In the genomic region with DNA sequence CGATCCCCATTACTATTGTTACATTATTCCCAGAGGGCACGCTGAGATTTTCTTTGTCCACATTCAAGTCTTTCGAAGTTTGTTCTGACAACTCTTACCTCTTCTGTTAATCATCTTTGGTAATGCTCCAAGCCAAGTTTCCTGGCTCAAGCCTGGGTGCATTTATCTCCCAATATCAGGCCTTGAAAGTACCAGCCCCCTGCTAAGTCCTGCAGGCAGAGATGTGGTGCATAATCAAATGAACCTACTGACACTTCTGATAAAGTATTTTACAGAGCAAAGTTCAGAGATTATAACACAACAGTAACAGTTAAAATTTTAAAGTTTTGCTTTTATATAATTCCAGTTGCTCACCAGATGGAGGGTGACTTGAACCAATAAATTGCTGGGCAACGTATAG, we compare ENCODE assay signal across 10 mouse cellular contexts. TPM values are rescaled to one million over a fixed set of nuclear protein-coding genes. Genes with fewer than 3 reads are reported as not detected.
DNase-seq lines count a peak whose midpoint lies in the region; ATAC-seq lines count a peak whose summit lies in the region.
"Had no signal": no experiment of that assay in that cellular context is flagged by ENCODE, and none has a peak within 500 bp of the region (broad histone marks: within the 10 kb centered on the region; RNA-seq: fewer than 3 reads in every experiment).

No protein-coding gene starts in this region.

- peak overlapping the region; percentile 78 for H3K4me2 ChIP-seq in lung, embryonic 16.5 days (ENCODE audit: low read depth, low read length)
- peak overlapping the region; percentile 65 for H3K4me2 ChIP-seq in forebrain, embryonic 13.5 days
- peak overlapping the region; percentile 91 for H3K4me2 ChIP-seq in liver, embryonic 11.5 days
- H3K4me2 ChIP-seq in stomach, embryonic 16.5 days (ENCODE audit: low read depth, low read length) = peak overlapping the region; percentile 63

- peak overlapping the region; percentile 51 for H3K9ac ChIP-seq in lung, embryonic 16.5 days (ENCODE audit: low read length)
- H3K9ac ChIP-seq in forebrain, embryonic 13.5 days = no peak overlapping the region
- H3K9ac ChIP-seq in liver, embryonic 11.5 days (ENCODE audit: low read depth, low read length) = no peak overlapping the region
- peak overlapping the region; percentile 23; the same call in 1 of the 2 replicates for H3K9ac ChIP-seq in stomach, embryonic 16.5 days (ENCODE audit: low read length)

- no peaks in the 10 kb centered on the region for H3K36me3 ChIP-seq in lung, embryonic 16.5 days (ENCODE audit: control insufficient read depth, insufficient read depth, low read length)
- no peaks in the 10 kb centered on the region for H3K36me3 ChIP-seq in forebrain, embryonic 13.5 days (ENCODE audit: poor library complexity, severe bottlenecking)
- H3K36me3 ChIP-seq in liver, embryonic 11.5 days (ENCODE audit: control insufficient read depth, insufficient read depth, low read length) = no peaks in the 10 kb centered on the region
- no peaks in the 10 kb centered on the region for H3K36me3 ChIP-seq in stomach, embryonic 16.5 days (ENCODE audit: control insufficient read depth, insufficient read depth, low read length)

- no peaks in the 10 kb centered on the region for H3K9me3 ChIP-seq in lung, embryonic 16.5 days (ENCODE audit: control insufficient read depth, low read length)
- H3K9me3 ChIP-seq in forebrain, embryonic 13.5 days (replicated peaks) = no peaks in the 10 kb centered on the region
- no peaks in the 10 kb centered on the region for H3K9me3 ChIP-seq in liver, embryonic 11.5 days (ENCODE audit: control insufficient read depth, low read length)
- H3K9me3 ChIP-seq in stomach, embryonic 16.5 days (replicated peaks; ENCODE audit: control insufficient read depth, low read length) = no peaks in the 10 kb centered on the region

- H3K4me3 ChIP-seq in lung, embryonic 16.5 days (ENCODE audit: low read length) = peak overlapping the region; percentile 60
- H3K4me3 ChIP-seq in forebrain, embryonic 13.5 days = peak overlapping the region; percentile 49; the same call in 1 of the 2 replicates
- H3K4me3 ChIP-seq in liver, embryonic 11.5 days (ENCODE audit: low read depth, low read length) = peak overlapping the region; percentile 53
- H3K4me3 ChIP-seq in stomach, embryonic 16.5 days (replicated peaks; ENCODE audit: low read length) = peak overlapping the region; percentile 60; the same call in 1 of the 2 replicates

- peaks cover 11% of the 10 kb centered on the region for H3K4me1 ChIP-seq in lung, embryonic 16.5 days (replicated peaks; ENCODE audit: control insufficient read depth, insufficient read depth, low read length)
- H3K4me1 ChIP-seq in forebrain, embryonic 13.5 days = peaks cover 8% of the 10 kb centered on the region
- peaks cover 2% of the 10 kb centered on the region; the same call in 1 of the 2 replicates for H3K4me1 ChIP-seq in liver, embryonic 11.5 days (replicated peaks; ENCODE audit: control insufficient read depth, insufficient read depth, low read length)
- peaks cover 10% of the 10 kb centered on the region for H3K4me1 ChIP-seq in stomach, embryonic 16.5 days (ENCODE audit: control insufficient read depth, insufficient read depth, low read length)

- no peak for ATAC-seq in lung, embryonic 16.5 days (ENCODE audit: low read depth)
- ATAC-seq in forebrain, embryonic 13.5 days = no peak
- ATAC-seq in liver, embryonic 11.5 days (replicated peaks; ENCODE audit: low FRiP score) = no peak
- ATAC-seq in stomach, embryonic 16.5 days (ENCODE audit: insufficient read depth, low FRiP score) = no peak
- no peak for ATAC-seq in cerebellum, adult (ENCODE audit: insufficient number of reproducible peaks, low FRiP score, low TSS enrichment)

- H3K27ac ChIP-seq in lung, embryonic 16.5 days (ENCODE audit: low read length) = no peak overlapping the region
- H3K27ac ChIP-seq in forebrain, embryonic 13.5 days = no peak overlapping the region
- no peak overlapping the region for H3K27ac ChIP-seq in liver, embryonic 11.5 days (ENCODE audit: low read depth, low read length)
- H3K27ac ChIP-seq in stomach, embryonic 16.5 days (ENCODE audit: low read length) = no peak overlapping the region

- 25% methylated on average over 4 of the region's 4 CpGs for WGBS in lung, embryonic 16.5 days
- WGBS in forebrain, embryonic 13.5 days = 28% methylated on average over 4 of the region's 4 CpGs
- WGBS in liver, embryonic 11.5 days = 29% methylated on average over 4 of the region's 4 CpGs
- WGBS in stomach, embryonic 16.5 days = 26% methylated on average over 4 of the region's 4 CpGs

- no peak for DNase-seq in lung, postnatal 25 days (ENCODE audit: low spot score)
- no peak for DNase-seq in liver, embryonic 11.5 days (ENCODE audit: low spot score)
- no peak for DNase-seq in frontal cortex, postnatal 14 days (ENCODE audit: low spot score in 2 of 2)
- DNase-seq in B cell, adult 2 months = no peak
- DNase-seq: adrenal gland, adult 2 months; gastrocnemius, postnatal 36 days had no signal

- no peaks in the 10 kb centered on the region for H3K27me3 ChIP-seq in lung, embryonic 16.5 days (ENCODE audit: control insufficient read depth, insufficient read depth, low read depth, low read length)
- no peaks in the 10 kb centered on the region for H3K27me3 ChIP-seq in forebrain, embryonic 13.5 days
- H3K27me3 ChIP-seq in liver, embryonic 11.5 days (replicated peaks; ENCODE audit: control insufficient read depth, insufficient read depth, low read length) = no peaks in the 10 kb centered on the region
- no peaks in the 10 kb centered on the region for H3K27me3 ChIP-seq in stomach, embryonic 16.5 days (ENCODE audit: control insufficient read depth, insufficient read depth, low read length)

RNA-seq across cellular contexts. Expression of a gene that starts 4.2 kb away (rescaled TPM):
- 3.4 and 4.5 TPM in 2 replicates for polyA plus RNA-seq in lung, embryonic 16.5 days (2015; fragmentation: Nextera tagmentation; extraction: Ambion mirVana)
- polyA plus RNA-seq in forebrain, embryonic 13.5 days (2015; fragmentation: Nextera tagmentation; extraction: Ambion mirVana) = 1.7 and 4.8 TPM in 2 replicates
- polyA plus RNA-seq in liver, embryonic 11.5 days (2014; fragmentation: Nextera tagmentation; extraction: Ambion mirVana) = 1.1 and 1.6 TPM in 2 replicates
- polyA plus RNA-seq in stomach, embryonic 16.5 days (2015; fragmentation: Nextera tagmentation; extraction: Ambion mirVana) = 1.5 and 3.8 TPM in 2 replicates

RNA-seq across cellular contexts. Expression of a gene that starts 4.5 kb away (rescaled TPM):
- 33.0 and 45.8 TPM in 2 replicates for polyA plus RNA-seq in lung, embryonic 16.5 days (2015; fragmentation: Nextera tagmentation; extraction: Ambion mirVana)
- polyA plus RNA-seq in forebrain, embryonic 13.5 days (2015; fragmentation: Nextera tagmentation; extraction: Ambion mirVana) = 23.7 and 32.4 TPM in 2 replicates
- polyA plus RNA-seq in liver, embryonic 11.5 days (2014; fragmentation: Nextera tagmentation; extraction: Ambion mirVana) = 6.2 and 10.1 TPM in 2 replicates
- 7.3 and 11.8 TPM in 2 replicates for polyA plus RNA-seq in stomach, embryonic 16.5 days (2015; fragmentation: Nextera tagmentation; extraction: Ambion mirVana)

RNA-seq across cellular contexts. Expression of a gene that starts 5.8 kb away (rescaled TPM):
- 13.5 and 20.4 TPM in 2 replicates for polyA plus RNA-seq in lung, embryonic 16.5 days (2015; fragmentation: Nextera tagmentation; extraction: Ambion mirVana)
- 23.7 and 35.3 TPM in 2 replicates for polyA plus RNA-seq in forebrain, embryonic 13.5 days (2015; fragmentation: Nextera tagmentation; extraction: Ambion mirVana)
- polyA plus RNA-seq in liver, embryonic 11.5 days (2014; fragmentation: Nextera tagmentation; extraction: Ambion mirVana) = 4.5 and 6.5 TPM in 2 replicates
- 4.6 and 5.6 TPM in 2 replicates for polyA plus RNA-seq in stomach, embryonic 16.5 days (2015; fragmentation: Nextera tagmentation; extraction: Ambion mirVana)

RNA-seq across cellular contexts. Expression of a gene that starts 10.1 kb away (rescaled TPM):
- polyA plus RNA-seq in lung, embryonic 16.5 days (2015; fragmentation: Nextera tagmentation; extraction: Ambion mirVana) = 4.9 and 5.8 TPM in 2 replicates
- 5.9 and 6.9 TPM in 2 replicates for polyA plus RNA-seq in forebrain, embryonic 13.5 days (2015; fragmentation: Nextera tagmentation; extraction: Ambion mirVana)
- polyA plus RNA-seq in liver, embryonic 11.5 days (2014; fragmentation: Nextera tagmentation; extraction: Ambion mirVana) = 4.2 and 5.1 TPM in 2 replicates
- polyA plus RNA-seq in stomach, embryonic 16.5 days (2015; fragmentation: Nextera tagmentation; extraction: Ambion mirVana) = 1.9 and 2.5 TPM in 2 replicates

RNA-seq across cellular contexts. Expression of a gene that starts 13.8 kb away (rescaled TPM):
- polyA plus RNA-seq in lung, embryonic 16.5 days (2015; fragmentation: Nextera tagmentation; extraction: Ambion mirVana) = not detected in 2 replicates
- not detected in 2 replicates for polyA plus RNA-seq in forebrain, embryonic 13.5 days (2015; fragmentation: Nextera tagmentation; extraction: Ambion mirVana)
- not detected in 2 replicates for polyA plus RNA-seq in liver, embryonic 11.5 days (2014; fragmentation: Nextera tagmentation; extraction: Ambion mirVana)
- not detected in 2 replicates for polyA plus RNA-seq in stomach, embryonic 16.5 days (2015; fragmentation: Nextera tagmentation; extraction: Ambion mirVana)
- polyA plus RNA-seq: adrenal gland, adult 2 months had no signal

Comparison
In these comparisons a context has a peak if more than half of its experiments do, and no peak if none do; other contexts are left out.
1. H3K9ac ChIP-seq: peak in lung, embryonic 16.5 days (single experiment) and stomach, embryonic 16.5 days (single experiment); none in forebrain, embryonic 13.5 days (single experiment) and liver, embryonic 11.5 days (single experiment).
2. Peak in every context shown above with its lines, with median percentiles within 50 percentile points of each other: H3K4me2 ChIP-seq and H3K4me3 ChIP-seq.